Mouse (Mus musculus) liver, embryonic 14.5 days (tissue): Measurements from ENCODE around the gene Icam1. TPM values are rescaled to one million over a fixed set of nuclear protein-coding genes. Genes with fewer than 3 reads are reported as not detected.

Experiments
- ATAC-seq: fragments of 200-750 bp; cut with Nextera tagmentation; 2 replicates; pipeline ENCODE4 v1.8.0; 2017; ENCODE audit warnings: moderate number of reproducible peaks, mild to moderate bottlenecking, moderate library complexity; ENCODE audit not compliant: insufficient read depth
- DNase-seq, 3 experiments: peaks; one replicate each; pipeline ENCODE4 v3.0.0-alpha.2; 2012 to 2013; ENCODE audit warnings: low read depth in 3 of 3, low spot score in 3 of 3
- H3K27ac ChIP-seq: fragments of 300-500 bp; sonication (generic); 2 replicates; pipeline ENCODE4 v1.5.1; 2014; ENCODE audit warnings: moderate library complexity, mild to moderate bottlenecking, control low read depth, inconsistent platforms
- H3K27me3 ChIP-seq: fragments of 300-500 bp; sonication (generic); 2 replicates; pipeline ENCODE4 v1.6.1; 2014; ENCODE audit warnings: mild to moderate bottlenecking, low read length, moderate library complexity; ENCODE audit not compliant: control insufficient read depth, insufficient read depth
- H3K36me3 ChIP-seq: fragments of 300-500 bp; sonication (generic); replicated peaks from 2 replicates; pipeline ENCODE4 v1.6.1; 2014; ENCODE audit warnings: low read depth; ENCODE audit not compliant: control insufficient read depth, insufficient read depth
- H3K4me1 ChIP-seq, 2 experiments: fragments of 200-500 bp in 1 of 2; fragments of 300-500 bp in 1 of 2; sonication (generic) in 1 of 2; replicated peaks; 2 replicates each; pipeline ENCODE4 v1.6.1; 2012 to 2014; ENCODE audit warnings: antibody characterized with exemption in 1 of 2, inconsistent platforms in 1 of 2, low read length in 1 of 2; ENCODE audit not compliant: control insufficient read depth in 2 of 2, insufficient read depth in 2 of 2
- H3K4me2 ChIP-seq: fragments of 300-500 bp; sonication (generic); 2 replicates; pipeline ENCODE4 v1.6.1; 2014; ENCODE audit warnings: low read depth, mild to moderate bottlenecking, control low read depth, moderate library complexity
- H3K4me3 ChIP-seq, 2 experiments: fragments of 200-500 bp in 1 of 2; fragments of 300-500 bp in 1 of 2; sonication (generic) in 1 of 2; 2 replicates each; pipeline ENCODE4 v1.5.1; 2012 to 2014; ENCODE audit warnings: low read depth in 2 of 2, low read length in 2 of 2, mild to moderate bottlenecking in 2 of 2, control low read depth in 1 of 2, inconsistent platforms in 1 of 2, moderate library complexity in 1 of 2; ENCODE audit not compliant: insufficient read depth in 1 of 2
- H3K9ac ChIP-seq: fragments of 300-500 bp; sonication (generic); replicated peaks from 2 replicates; pipeline ENCODE4 v1.6.1; 2014; ENCODE audit warnings: mild to moderate bottlenecking, control low read depth, moderate library complexity
- H3K9me3 ChIP-seq: fragments of 300-500 bp; sonication (generic); 2 replicates; pipeline ENCODE4 v1.6.1; 2016; ENCODE audit warnings: low read length, mixed read lengths; ENCODE audit not compliant: control insufficient read depth
- CTCF ChIP-seq: IDR thresholded peaks from 2 replicates; pipeline ENCODE4 v1.5.1; 2016; ENCODE audit warnings: antibody characterized with exemption, low read depth, control low read depth
- EP300 ChIP-seq: IDR thresholded peaks from 2 replicates; pipeline ENCODE4 v1.6.1; 2016; ENCODE audit warnings: antibody characterized with exemption, low read depth
- WGBS: fragments of 180-500 bp; shearing (Covaris S2); extraction: QIAGEN DNeasy Blood & Tissue Kit; methylation state at CpG from one replicate; pipeline ENCODE4 v1.1.7; 2014; ENCODE audit not compliant: insufficient replicate concordance; 5-methylcytosine and 5-hydroxymethylcytosine counted together
- microRNA counts: library from miRNA; unstranded; fragments of <30 nt; microRNA quantifications from one replicate; lab custom pipeline; 2016
- microRNA-seq: library from miRNA; unstranded; fragments of <30 nt; microRNA quantifications from one replicate; pipeline ENCODE4, GENCODE M21; 2016
- polyA plus RNA-seq, 2 experiments: library from polyadenylated mRNA; depleted of rRNA in 1 of 2; stranded (reverse) in 1 of 2; unstranded in 1 of 2; fragments of >200 nt; fragmentation: Nextera tagmentation in 1 of 2; extraction: Ambion mirVana in 1 of 2; gene quantifications; 2 replicates each; pipeline versions ENCODE4 v1.2.1 to v1.2.3; 2012 to 2014

The Icam1 gene
- polyA plus RNA-seq, 2 experiments: 6.9 to 7.9 TPM

DNA sequence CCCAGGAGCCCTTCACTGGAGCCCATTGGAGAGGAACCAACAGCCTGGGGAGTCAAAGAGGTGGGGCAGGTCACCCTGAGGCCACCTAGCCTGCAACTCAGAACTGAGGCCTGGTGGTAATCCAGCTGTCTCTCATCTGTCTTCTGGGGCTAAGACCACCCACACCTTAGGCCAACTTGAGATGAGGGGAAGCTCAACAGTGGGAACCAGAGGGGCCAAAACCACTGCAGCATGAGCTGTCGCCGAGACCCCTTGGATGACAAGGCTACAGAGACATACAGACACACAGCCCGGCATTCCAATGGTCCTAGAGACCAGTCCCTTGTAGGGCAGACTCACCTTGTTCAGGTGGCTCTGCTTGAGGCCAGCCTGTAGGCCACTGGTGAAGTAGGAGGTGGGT is 59.8 kb downstream of the Icam1 start:
- WGBS: 83% methylated on average over 3 of the region's 3 CpGs
- DNase-seq (no peak), ATAC-seq (no peak)
- peaks cover 55% of the 10 kb centered on the region for H3K36me3 ChIP-seq
- H3K4me2 ChIP-seq: no peak overlapping the region
- no peak overlapping the region for H3K9ac ChIP-seq
- TF ChIP-seq CTCF (no peak), EP300 (no peak)
- no peak overlapping the region for H3K27ac ChIP-seq
- no peak overlapping the region for H3K4me3 ChIP-seq
- H3K27me3 ChIP-seq: no peaks in the 10 kb centered on the region
- no peaks in the 10 kb centered on the region for H3K9me3 ChIP-seq
- H3K4me1 ChIP-seq: peaks cover 8 to 16% of the 10 kb centered on the region in 2 experiments

MicroRNAs encoded within 50 kb of the gene (microRNA counts, 519-probe panel; counts per million panel counts)
- microRNA mmu-miR-1900 (lab: Ali Mortazavi, UCI): 69.9 counts per million

Small RNAs within 50 kb of the gene (microRNA-seq; reads per million reads assigned to microRNA genes)
- gene Mir1900: not detected
- not detected for gene Mir7082

Other genes with a start within 250 kb of the Icam1 start
- gene Col5a3, start 200.9 kb upstream of the Icam1 start, polyA plus RNA-seq (2012; rRNA removed): 0.05 and 0.08 TPM in 2 replicates
- gene Col5a3, start 200.9 kb upstream of the Icam1 start, polyA plus RNA-seq (2014; fragmentation: Nextera tagmentation; extraction: Ambion mirVana): 0.03 and 0.10 TPM in 2 replicates
- not detected in 2 replicates for gene Rdh8, start 197.5 kb upstream of the Icam1 start, polyA plus RNA-seq (2012; rRNA removed)
- not detected in 2 replicates for gene Rdh8, start 197.5 kb upstream of the Icam1 start, polyA plus RNA-seq (2014; fragmentation: Nextera tagmentation; extraction: Ambion mirVana)
- 11.5 and 13.0 TPM in 2 replicates for gene A230050P20Rik, start 147.3 kb upstream of the Icam1 start, polyA plus RNA-seq (2012; rRNA removed)
- gene A230050P20Rik, start 147.3 kb upstream of the Icam1 start, polyA plus RNA-seq (2014; fragmentation: Nextera tagmentation; extraction: Ambion mirVana): 1.1 and 1.7 TPM in 2 replicates
- gene Angptl6, start 136.3 kb upstream of the Icam1 start, polyA plus RNA-seq (2012; rRNA removed): 8.1 and 9.3 TPM in 2 replicates
- gene Angptl6, start 136.3 kb upstream of the Icam1 start, polyA plus RNA-seq (2014; fragmentation: Nextera tagmentation; extraction: Ambion mirVana): 6.8 and 7.6 TPM in 2 replicates
- 70.6 and 84.8 TPM in 2 replicates for gene Ppan, start 127.8 kb upstream of the Icam1 start, polyA plus RNA-seq (2012; rRNA removed)
- gene Ppan, start 127.8 kb upstream of the Icam1 start, polyA plus RNA-seq (2014; fragmentation: Nextera tagmentation; extraction: Ambion mirVana): 50.2 and 56.1 TPM in 2 replicates
- 74.2 and 104 TPM in 2 replicates for gene Eif3g, start 117.4 kb upstream of the Icam1 start, polyA plus RNA-seq (2012; rRNA removed)
- gene Eif3g, start 117.4 kb upstream of the Icam1 start, polyA plus RNA-seq (2014; fragmentation: Nextera tagmentation; extraction: Ambion mirVana): 170 and 181 TPM in 2 replicates
- gene Dnmt1, start 56.1 kb upstream of the Icam1 start, polyA plus RNA-seq (2012; rRNA removed): 47.6 and 55.9 TPM in 2 replicates
- 43.1 and 48.6 TPM in 2 replicates for gene Dnmt1, start 56.1 kb upstream of the Icam1 start, polyA plus RNA-seq (2014; fragmentation: Nextera tagmentation; extraction: Ambion mirVana)
- gene S1pr2, start 39.2 kb upstream of the Icam1 start, polyA plus RNA-seq (2012; rRNA removed): 1.2 and 1.3 TPM in 2 replicates
- 2.3 and 3.0 TPM in 2 replicates for gene S1pr2, start 39.2 kb upstream of the Icam1 start, polyA plus RNA-seq (2014; fragmentation: Nextera tagmentation; extraction: Ambion mirVana)
- gene Mrpl4, start 13.2 kb upstream of the Icam1 start, polyA plus RNA-seq (2012; rRNA removed): 36.5 and 36.7 TPM in 2 replicates
- gene Mrpl4, start 13.2 kb upstream of the Icam1 start, polyA plus RNA-seq (2014; fragmentation: Nextera tagmentation; extraction: Ambion mirVana): 61.3 and 67.7 TPM in 2 replicates
- 61.8 and 64.1 TPM in 2 replicates for gene Icam4, start 13.4 kb downstream of the Icam1 start, polyA plus RNA-seq (2012; rRNA removed)
- gene Icam4, start 13.4 kb downstream of the Icam1 start, polyA plus RNA-seq (2014; fragmentation: Nextera tagmentation; extraction: Ambion mirVana): 204 and 223 TPM in 2 replicates
- gene Icam5, start 16.1 kb downstream of the Icam1 start, polyA plus RNA-seq (2012; rRNA removed): 0.70 and 0.87 TPM in 2 replicates
- gene Icam5, start 16.1 kb downstream of the Icam1 start, polyA plus RNA-seq (2014; fragmentation: Nextera tagmentation; extraction: Ambion mirVana): 0.20 and 0.28 TPM in 2 replicates
- gene Zglp1, start 51.1 kb downstream of the Icam1 start, polyA plus RNA-seq (2012; rRNA removed): 0.21 and 0.49 TPM in 2 replicates
- 0.57 TPM in 1 of 2 replicates, not detected in the other for gene Zglp1, start 51.1 kb downstream of the Icam1 start, polyA plus RNA-seq (2014; fragmentation: Nextera tagmentation; extraction: Ambion mirVana)
- gene Gm49373, start 57.1 kb downstream of the Icam1 start, polyA plus RNA-seq (2012; rRNA removed): 0.47 and 0.94 TPM in 2 replicates
- 0.32 and 0.46 TPM in 2 replicates for gene Gm49373, start 57.1 kb downstream of the Icam1 start, polyA plus RNA-seq (2014; fragmentation: Nextera tagmentation; extraction: Ambion mirVana)
- gene Fdx1l, start 57.6 kb downstream of the Icam1 start, polyA plus RNA-seq (2012; rRNA removed): 27.5 and 31.1 TPM in 2 replicates
- gene Fdx1l, start 57.6 kb downstream of the Icam1 start, polyA plus RNA-seq (2014; fragmentation: Nextera tagmentation; extraction: Ambion mirVana): 37.3 and 37.9 TPM in 2 replicates
- 2.4 and 5.6 TPM in 2 replicates for gene Gm38431, start 76.0 kb downstream of the Icam1 start, polyA plus RNA-seq (2012; rRNA removed)
- 0.91 and 1.5 TPM in 2 replicates for gene Gm38431, start 76.0 kb downstream of the Icam1 start, polyA plus RNA-seq (2014; fragmentation: Nextera tagmentation; extraction: Ambion mirVana)
- 21.4 and 23.4 TPM in 2 replicates for gene Raver1, start 76.0 kb downstream of the Icam1 start, polyA plus RNA-seq (2012; rRNA removed)
- gene Raver1, start 76.0 kb downstream of the Icam1 start, polyA plus RNA-seq (2014; fragmentation: Nextera tagmentation; extraction: Ambion mirVana): 23.4 and 28.4 TPM in 2 replicates
- 5.7 and 6.2 TPM in 2 replicates for gene Tyk2, start 115.3 kb downstream of the Icam1 start, polyA plus RNA-seq (2012; rRNA removed)
- gene Tyk2, start 115.3 kb downstream of the Icam1 start, polyA plus RNA-seq (2014; fragmentation: Nextera tagmentation; extraction: Ambion mirVana): 4.0 and 5.1 TPM in 2 replicates
- 36.8 and 123 TPM in 2 replicates for gene Cdc37, start 134.0 kb downstream of the Icam1 start, polyA plus RNA-seq (2012; rRNA removed)
- 118 and 129 TPM in 2 replicates for gene Cdc37, start 134.0 kb downstream of the Icam1 start, polyA plus RNA-seq (2014; fragmentation: Nextera tagmentation; extraction: Ambion mirVana)
- gene Pde4a, start 149.7 kb downstream of the Icam1 start, polyA plus RNA-seq (2012; rRNA removed): 1.3 and 1.4 TPM in 2 replicates
- gene Pde4a, start 149.7 kb downstream of the Icam1 start, polyA plus RNA-seq (2014; fragmentation: Nextera tagmentation; extraction: Ambion mirVana): 1.1 and 1.4 TPM in 2 replicates
- 15.1 and 15.8 TPM in 2 replicates for gene Keap1, start 223.4 kb downstream of the Icam1 start, polyA plus RNA-seq (2012; rRNA removed)
- gene Keap1, start 223.4 kb downstream of the Icam1 start, polyA plus RNA-seq (2014; fragmentation: Nextera tagmentation; extraction: Ambion mirVana): 15.6 and 16.4 TPM in 2 replicates
- 0.06 TPM in 2 replicates for gene S1pr5, start 232.5 kb downstream of the Icam1 start, polyA plus RNA-seq (2012; rRNA removed)
- 0.09 and 0.10 TPM in 2 replicates for gene S1pr5, start 232.5 kb downstream of the Icam1 start, polyA plus RNA-seq (2014; fragmentation: Nextera tagmentation; extraction: Ambion mirVana)
- 21.5 and 38.9 TPM in 2 replicates for gene Atg4d, start 249.3 kb downstream of the Icam1 start, polyA plus RNA-seq (2012; rRNA removed)
- gene Atg4d, start 249.3 kb downstream of the Icam1 start, polyA plus RNA-seq (2014; fragmentation: Nextera tagmentation; extraction: Ambion mirVana): 69.3 and 78.1 TPM in 2 replicates